Mouse (Mus musculus): ENCODE data around the gene Zg16. TPM values are rescaled to one million over a fixed set of nuclear protein-coding genes. Genes with fewer than 3 reads are reported as not detected.

Gene Zg16
- total RNA-seq, 4 experiments from 2014 or later: not detected

- peak; percentile 61 to 63 for DNase-seq (ENCODE audit: low spot score in 2 of 2)
These were observed 78.7 kb downstream of the Zg16 start for GRCm38 (mm10) chr7:127008239-127009019.

GRCm38 (mm10) chr7:127007313-127008024 lies 79.7 kb downstream of the Zg16 start:
- no peak for DNase-seq (ENCODE audit: low spot score in 2 of 2)

- no peak for DNase-seq (ENCODE audit: low spot score in 2 of 2)
These were observed 82.8 kb downstream of the Zg16 start for GRCm38 (mm10) chr7:127004122-127004875.

GRCm38 (mm10) chr7:127003620-127004019 lies 83.5 kb downstream of the Zg16 start:
- no peak for DNase-seq (ENCODE audit: low spot score in 2 of 2)

Small RNAs within 50 kb of the gene (microRNA-seq; reads per million reads assigned to microRNA genes)
- gene Gm44343: not detected

Other genes with a start within 250 kb of the Zg16 start
- not detected for gene Doc2a, start 239.9 kb downstream of the Zg16 start, total RNA-seq (2022)
- 1 to 10 TPM; 4.1 to 9.6 (median 5.1) TPM for gene Hirip3, start 225.4 kb downstream of the Zg16 start, total RNA-seq (2022)
- 10 to 100 TPM in 3 of 4 experiments, 1 to 10 TPM in 1; 10.0 to 11.1 (median 10.5) TPM for gene Ino80e, start 225.0 kb downstream of the Zg16 start, total RNA-seq (2022)
- 10 to 100 TPM; 18.6 to 20.9 (median 20.0) TPM for gene Taok2, start 202.6 kb downstream of the Zg16 start, total RNA-seq (2022)
- 10 to 100 TPM in 3 of 4 experiments, 1 to 10 TPM in 1; 9.3 to 13.4 (median 12.0) TPM for gene Tmem219, start 164.4 kb downstream of the Zg16 start, total RNA-seq (2022)
- 1 to 10 TPM; 1.2 to 4.0 (median 2.7) TPM for gene Kctd13, start 158.4 kb downstream of the Zg16 start, total RNA-seq (2022)
- gene Asphd1, start 137.7 kb downstream of the Zg16 start, total RNA-seq (2022): not detected
- gene Sez6l2, start 136.8 kb downstream of the Zg16 start, total RNA-seq (2022): 1 to 10 TPM in 1 of 4 experiments, under 1 TPM in 3; 0.19 to 1.1 (median 0.51) TPM
- gene Cdipt, start 111.4 kb downstream of the Zg16 start, total RNA-seq (2022): 10 to 100 TPM; 27.4 to 34.9 (median 33.3) TPM
- gene Cdiptos, start 111.2 kb downstream of the Zg16 start, total RNA-seq (2022): under 1 TPM in 1 of 4 experiments, not detected in 3; 0.24 TPM
- 10 to 100 TPM; 26.7 to 48.3 (median 34.8) TPM for gene Mvp, start 72.7 kb downstream of the Zg16 start, total RNA-seq (2022)
- gene Pagr1b, start 70.8 kb downstream of the Zg16 start, total RNA-seq (2022): under 1 TPM in 1 of 4 experiments, not detected in 3; 0.67 TPM
- gene Pagr1a, start 70.0 kb downstream of the Zg16 start, total RNA-seq (2022): 10 to 100 TPM in 1 of 4 experiments, 1 to 10 TPM in 3; 1.3 to 17.6 (median 5.2) TPM
- gene Gm42742, start 66.2 kb downstream of the Zg16 start, total RNA-seq (2022): 10 to 100 TPM in 3 of 4 experiments, 1 to 10 TPM in 1; 4.0 to 20.7 (median 14.7) TPM
- gene Prrt2, start 66.1 kb downstream of the Zg16 start, total RNA-seq (2022): under 1 TPM in 3 of 4 experiments, not detected in 1; 0.31 to 0.72 (median 0.65) TPM
- gene Maz, start 60.3 kb downstream of the Zg16 start, total RNA-seq (2022): 10 to 100 TPM; 67.1 to 73.4 (median 72.5) TPM
- gene Kif22, start 44.9 kb downstream of the Zg16 start, total RNA-seq (2022): 1 to 10 TPM in 1 of 4 experiments, under 1 TPM in 1, not detected in 2; 0.82 to 1.8 TPM
- under 1 TPM; 0.12 to 0.74 (median 0.25) TPM for gene AI467606, start 4.0 kb upstream of the Zg16 start, total RNA-seq (2022)
- gene Qprt, start 34.9 kb upstream of the Zg16 start, total RNA-seq (2022): under 1 TPM in 3 of 4 experiments, not detected in 1; 0.18 to 0.29 (median 0.27) TPM
- gene Spn, start 50.5 kb upstream of the Zg16 start, total RNA-seq (2022): under 1 TPM in 3 of 4 experiments, not detected in 1; 0.07 to 0.13 (median 0.13) TPM
- gene Cd2bp2, start 108.7 kb upstream of the Zg16 start, total RNA-seq (2022): 10 to 100 TPM; 25.2 to 35.0 (median 32.7) TPM
- gene Tbc1d10b, start 121.1 kb upstream of the Zg16 start, total RNA-seq (2022): 10 to 100 TPM; 29.1 to 34.3 (median 32.1) TPM
- over 10,000 TPM; 27,006 to 32,685 (median 27,393) TPM for gene Mylpf, start 121.6 kb upstream of the Zg16 start, total RNA-seq (2022)
- 1 to 10 TPM; 4.2 to 5.5 (median 4.8) TPM for gene Zfp553, start 145.7 kb upstream of the Zg16 start, total RNA-seq (2022)
- gene Sept1, start 145.8 kb upstream of the Zg16 start, total RNA-seq (2022): 1 to 10 TPM; 1.0 to 2.8 (median 1.4) TPM
- gene Zfp771, start 156.9 kb upstream of the Zg16 start, total RNA-seq (2022): 10 to 100 TPM; 13.7 to 21.0 (median 18.3) TPM
- gene Dctpp1, start 173.4 kb upstream of the Zg16 start, total RNA-seq (2022): 10 to 100 TPM; 31.3 to 38.3 (median 33.9) TPM
- gene Sephs2, start 186.7 kb upstream of the Zg16 start, total RNA-seq (2022): 10 to 100 TPM; 38.1 to 45.4 (median 41.6) TPM
- under 1 TPM; 0.07 to 0.25 (median 0.17) TPM for gene Itgal, start 208.9 kb upstream of the Zg16 start, total RNA-seq (2022)